Comparison of ENCODE assay signal across 9 mouse cellular contexts in genomic region chr3:95124246-95124645, GRCm38 (mm10). TPM values are rescaled to one million over a fixed set of nuclear protein-coding genes. Genes with fewer than 3 reads are reported as not detected.
DNase-seq lines count a peak whose midpoint lies in the region; ATAC-seq and TF ChIP-seq lines count a peak whose summit lies in the region.
"Had no signal": no experiment of that assay in that cellular context is flagged by ENCODE, and none has a peak within 500 bp of the region (broad histone marks: within the 10 kb centered on the region; RNA-seq: fewer than 3 reads in every experiment).

Gene Tmod4 (plus strand): TSS chr3:95124476.

- peaks cover 2% of the 10 kb centered on the region; the same call in 1 of the 2 replicates for H3K4me1 ChIP-seq in liver, adult 2 months (ENCODE audit: control insufficient read depth, insufficient read depth, low read length)
- H3K4me1 ChIP-seq in embryonic facial prominence, embryonic 12.5 days, result peaks cover 7% of the 10 kb centered on the region; the same call in 1 of the 2 replicates
- peaks cover 11% of the 10 kb centered on the region; the same call in 1 of the 2 replicates for H3K4me1 ChIP-seq in heart, postnatal 0 days (ENCODE audit: control insufficient read depth, insufficient read depth)
- peaks cover 5% of the 10 kb centered on the region; the same call in 1 of the 2 replicates for H3K4me1 ChIP-seq in kidney, embryonic 14.5 days (ENCODE audit: control insufficient read depth, insufficient read depth, low read length)

- peaks cover 20% of the 10 kb centered on the region for H3K36me3 ChIP-seq in liver, adult 2 months (ENCODE audit: control insufficient read depth, insufficient read depth, low read length)
- peaks cover 39% of the 10 kb centered on the region for H3K36me3 ChIP-seq in embryonic facial prominence, embryonic 12.5 days
- H3K36me3 ChIP-seq in heart, postnatal 0 days (replicated peaks; ENCODE audit: control insufficient read depth, insufficient read depth, low read length), result peaks cover 42% of the 10 kb centered on the region
- peaks cover 35% of the 10 kb centered on the region for H3K36me3 ChIP-seq in kidney, embryonic 14.5 days (ENCODE audit: control insufficient read depth, insufficient read depth, low read length)

- no peak within 1 kb of the TSS for H3K4me2 ChIP-seq in embryonic facial prominence, embryonic 12.5 days (replicated peaks)
- peak within 1 kb of the TSS; percentile 21; the same call in 1 of the 2 replicates for H3K4me2 ChIP-seq in heart, postnatal 0 days (ENCODE audit: low read depth, low read length)
- no peak within 1 kb of the TSS for H3K4me2 ChIP-seq in kidney, embryonic 14.5 days (replicated peaks; ENCODE audit: low read depth, low read length)
- H3K4me2 ChIP-seq: neural tube, embryonic 12.5 days had no signal

- 76% methylated on average over 6 of the region's 6 CpGs for WGBS in liver, adult 2 months
- WGBS in embryonic facial prominence, embryonic 12.5 days, result 54% methylated on average over 6 of the region's 6 CpGs
- WGBS in heart, postnatal 0 days, result 48% methylated on average over 6 of the region's 6 CpGs
- WGBS in kidney, embryonic 14.5 days, result 38% methylated on average over 6 of the region's 6 CpGs

- H3K9ac ChIP-seq in liver, adult 2 months (ENCODE audit: low read depth, low read length), result no peak within 1 kb of the TSS
- H3K9ac ChIP-seq in embryonic facial prominence, embryonic 12.5 days, result no peak within 1 kb of the TSS
- H3K9ac ChIP-seq in heart, postnatal 0 days (replicated peaks; ENCODE audit: low read depth, low read length), result no peak within 1 kb of the TSS
- H3K9ac ChIP-seq in kidney, embryonic 14.5 days (ENCODE audit: low read depth, low read length), result no peak within 1 kb of the TSS
- H3K9ac ChIP-seq: neural tube, embryonic 12.5 days had no signal

- H3K27me3 ChIP-seq in liver, adult 2 months (ENCODE audit: control insufficient read depth, insufficient read depth, low read length), result no peaks in the 10 kb centered on the region
- no peaks in the 10 kb centered on the region for H3K27me3 ChIP-seq in embryonic facial prominence, embryonic 12.5 days
- H3K27me3 ChIP-seq in heart, postnatal 0 days (ENCODE audit: control insufficient read depth, insufficient read depth, low read length), result no peaks in the 10 kb centered on the region
- H3K27me3 ChIP-seq in kidney, embryonic 14.5 days (ENCODE audit: control insufficient read depth, insufficient read depth, low read length), result no peaks in the 10 kb centered on the region
- H3K27me3 ChIP-seq: neural tube, embryonic 12.5 days had no signal

- 0 out of 2 replicates have a peak, but pooled peaks have one; percentile 37 for ATAC-seq in embryonic facial prominence, embryonic 12.5 days (ENCODE audit: insufficient number of reproducible peaks, insufficient read depth, low FRiP score, low TSS enrichment)
- peak; percentile 40; the same call in 1 of the 2 replicates for ATAC-seq in heart, postnatal 0 days (ENCODE audit: insufficient read depth, low read depth)
- ATAC-seq in megakaryocyte progenitor cell, adult 5-6 weeks (replicated peaks; ENCODE audit: poor library complexity), result peak; percentile 83
- ATAC-seq in kidney, embryonic 14.5 days (ENCODE audit: low FRiP score, low TSS enrichment), result no peak; the same call in 1 of the 2 replicates

- no peak for DNase-seq in liver, adult 2 months (ENCODE audit: extremely low read depth, low read depth, low spot score)
- DNase-seq in liver, result no peak
- no peak for DNase-seq in heart, postnatal 0 days (ENCODE audit: low spot score)
- no peak for DNase-seq in adrenal gland, postnatal 10 days
- no peak for DNase-seq in spleen, postnatal 36 days (ENCODE audit: low spot score in 2 of 2)

- no peak for TF ChIP-seq EP300 in heart, postnatal 0 days (IDR thresholded peaks at IDR 0.05; ENCODE audit: low read depth)

- peak; percentile 48; the same call in 1 of the 2 replicates for TF ChIP-seq CTCF in liver, adult 2 months (IDR thresholded peaks at IDR 0.05; ENCODE audit: low read depth, low read length)
- peak; percentile 52 for TF ChIP-seq CTCF in heart, postnatal 0 days (IDR thresholded peaks at IDR 0.05; ENCODE audit: low read depth)

- TF ChIP-seq POLR2A in liver, adult 2 months (IDR thresholded peaks at IDR 0.05; ENCODE audit: extremely low read depth, insufficient read depth, low read length), result no peak

- H3K4me3 ChIP-seq in liver, adult 2 months (ENCODE audit: insufficient read depth, low read depth, low read length), result no peak within 1 kb of the TSS
- H3K4me3 ChIP-seq in embryonic facial prominence, embryonic 12.5 days, result no peak within 1 kb of the TSS
- no peak within 1 kb of the TSS for H3K4me3 ChIP-seq in heart, postnatal 0 days (ENCODE audit: low read depth, low read length)
- H3K4me3 ChIP-seq in kidney, embryonic 14.5 days (ENCODE audit: low read length), result no peak within 1 kb of the TSS
- H3K4me3 ChIP-seq: neural tube, embryonic 12.5 days had no signal

- H3K27ac ChIP-seq in liver, adult 2 months (replicated peaks; ENCODE audit: insufficient read depth, low read depth, low read length), result no peak within 1 kb of the TSS
- peak within 1 kb of the TSS; percentile 46 for H3K27ac ChIP-seq in embryonic facial prominence, embryonic 12.5 days
- peak within 1 kb of the TSS; percentile 57 for H3K27ac ChIP-seq in heart, postnatal 0 days (ENCODE audit: low read depth)
- H3K27ac ChIP-seq in kidney, embryonic 14.5 days (ENCODE audit: low read depth, low read length), result no peak within 1 kb of the TSS
- H3K27ac ChIP-seq: neural tube, embryonic 12.5 days had no signal

- no peaks in the 10 kb centered on the region for H3K79me2 ChIP-seq in liver, adult 2 months (ENCODE audit: control insufficient read depth, insufficient read depth, low read length)

- no peaks in the 10 kb centered on the region for H3K9me3 ChIP-seq in embryonic facial prominence, embryonic 12.5 days
- no peaks in the 10 kb centered on the region for H3K9me3 ChIP-seq in heart, postnatal 0 days (replicated peaks; ENCODE audit: control insufficient read depth, low read length)
- H3K9me3 ChIP-seq in kidney, embryonic 14.5 days (ENCODE audit: control insufficient read depth, low read length), result no peaks in the 10 kb centered on the region
- H3K9me3 ChIP-seq: neural tube, embryonic 12.5 days had no signal

RNA-seq across cellular contexts. Expression of gene Tmod4, which starts in this region (rescaled TPM):
- total RNA-seq in liver, adult 2 months (2014; rRNA removed), result 0.65 TPM in 1 of 2 replicates, not detected in the other
- polyA plus RNA-seq in liver, adult 2 months (2012; rRNA removed), result 0.25 TPM in 1 of 2 replicates, not detected in the other
- 0.57 and 1.0 TPM in 2 replicates for polyA plus RNA-seq in embryonic facial prominence, embryonic 12.5 days (2016; fragmentation: Nextera tagmentation; extraction: Ambion mirVana)
- total RNA-seq in heart, postnatal 0 days (2014; rRNA removed; ENCODE audit: low replicate concordance), result 1.2 and 14.3 TPM in 2 replicates
- polyA plus RNA-seq in heart, postnatal 0 days (2015; fragmentation: Nextera tagmentation; extraction: Ambion mirVana), result 2.7 and 2.9 TPM in 2 replicates
- 1.1 and 2.6 TPM in 2 replicates for total RNA-seq in megakaryocyte progenitor cell, adult 5-6 weeks (2015)
- total RNA-seq in megakaryocyte progenitor cell, adult 5-6 weeks (2017), result 2.3 and 2.5 TPM in 2 replicates
- total RNA-seq in adrenal gland, postnatal 10 days (2021), result 10 to 100 TPM in 1 of 2 experiments, 1 to 10 TPM in 1; 8.1 to 25.3 TPM
- polyA plus RNA-seq in kidney, embryonic 14.5 days (2014; fragmentation: Nextera tagmentation; extraction: Ambion mirVana), result 1.5 and 1.7 TPM in 2 replicates

Comparison
In these comparisons a context has a peak if more than half of its experiments do, and no peak if none do; other contexts are left out.
1. H3K27ac ChIP-seq: peak in embryonic facial prominence, embryonic 12.5 days (single experiment) and heart, postnatal 0 days (single experiment); none in liver, adult 2 months (single experiment) and kidney, embryonic 14.5 days (single experiment).